In genomic region chr3:84505193-84505592, GRCm38 (mm10) we compare ENCODE assay signal across 22 mouse cellular contexts. TPM values are rescaled to one million over a fixed set of nuclear protein-coding genes. Genes with fewer than 3 reads are reported as not detected.
DNase-seq lines count a peak whose midpoint lies in the region; ATAC-seq and TF ChIP-seq lines count a peak whose summit lies in the region.
"Had no signal": no experiment of that assay in that cellular context is flagged by ENCODE, and none has a peak within 500 bp of the region (broad histone marks: within the 10 kb centered on the region; RNA-seq: fewer than 3 reads in every experiment).

No protein-coding gene starts in this region.

- no peak for TF ChIP-seq EP300 in liver, postnatal 0 days (IDR thresholded peaks at IDR 0.05; ENCODE audit: low read depth)

- no peak overlapping the region for H3K27ac ChIP-seq in liver, embryonic 12.5 days
- H3K27ac ChIP-seq in liver, postnatal 0 days (ENCODE audit: low read depth): no peak overlapping the region
- H3K27ac ChIP-seq in liver, embryonic 13.5 days: no peak overlapping the region
- H3K27ac ChIP-seq: embryonic facial prominence, embryonic 13.5 days; embryonic facial prominence, embryonic 15.5 days; forebrain, embryonic 10.5 days; forebrain, embryonic 12.5 days had no signal

- H3K27me3 ChIP-seq in liver, embryonic 12.5 days (replicated peaks): no peaks in the 10 kb centered on the region
- H3K27me3 ChIP-seq in liver, postnatal 0 days (ENCODE audit: insufficient read depth, low read length): no peaks in the 10 kb centered on the region
- no peaks in the 10 kb centered on the region for H3K27me3 ChIP-seq in liver, embryonic 13.5 days
- H3K27me3 ChIP-seq: embryonic facial prominence, embryonic 13.5 days; embryonic facial prominence, embryonic 15.5 days; forebrain, embryonic 12.5 days; Patski had no signal

- no peak overlapping the region for H3K4me2 ChIP-seq in liver, embryonic 12.5 days
- no peak overlapping the region for H3K4me2 ChIP-seq in liver, postnatal 0 days (ENCODE audit: low read depth, low read length)
- no peak overlapping the region for H3K4me2 ChIP-seq in liver, embryonic 13.5 days
- H3K4me2 ChIP-seq: embryonic facial prominence, embryonic 13.5 days; embryonic facial prominence, embryonic 15.5 days; forebrain, embryonic 12.5 days had no signal

- no peak overlapping the region for H3K4me3 ChIP-seq in liver, embryonic 12.5 days
- H3K4me3 ChIP-seq in liver, postnatal 0 days (ENCODE audit: low read depth, low read length): no peak overlapping the region
- H3K4me3 ChIP-seq in liver, embryonic 13.5 days (replicated peaks): no peak overlapping the region
- H3K4me3 ChIP-seq: embryonic facial prominence, embryonic 13.5 days; embryonic facial prominence, embryonic 15.5 days; erythroblast, embryonic 14.5 days; forebrain, embryonic 10.5 days; forebrain, embryonic 12.5 days had no signal

- no peaks in the 10 kb centered on the region for H3K9me3 ChIP-seq in liver, embryonic 12.5 days (replicated peaks)
- no peaks in the 10 kb centered on the region for H3K9me3 ChIP-seq in liver, postnatal 0 days (ENCODE audit: low read length)
- H3K9me3 ChIP-seq in liver, embryonic 13.5 days (replicated peaks): no peaks in the 10 kb centered on the region
- H3K9me3 ChIP-seq: embryonic facial prominence, embryonic 13.5 days; embryonic facial prominence, embryonic 15.5 days; forebrain, embryonic 10.5 days; forebrain, embryonic 12.5 days had no signal

- peaks cover 22% of the 10 kb centered on the region for H3K4me1 ChIP-seq in liver, embryonic 12.5 days
- H3K4me1 ChIP-seq in liver, postnatal 0 days (ENCODE audit: insufficient read depth): no peaks in the 10 kb centered on the region
- peaks cover 17% of the 10 kb centered on the region for H3K4me1 ChIP-seq in liver, embryonic 13.5 days (replicated peaks)

- no peak for DNase-seq in liver, postnatal 0 days
- DNase-seq in liver, embryonic 13.5 days: no peak
- DNase-seq in cerebellum, adult 18-20 months: no peak
- DNase-seq in adrenal gland, postnatal 4 days (ENCODE audit: low spot score in 2 of 2): no peak
- DNase-seq: adrenal gland, adult 8-10 months; adrenal gland, postnatal 14 days; adrenal gland, postnatal 36 days; cerebellum, adult 11 months; cerebellum, adult 2 months; cerebellum, adult 9-10 months; cerebellum, postnatal 10 days; cerebellum, postnatal 25 days had no signal

- H3K36me3 ChIP-seq in liver, embryonic 12.5 days: peaks cover 14% of the 10 kb centered on the region; the same call in 1 of the 2 replicates
- H3K36me3 ChIP-seq in liver, postnatal 0 days (replicated peaks; ENCODE audit: insufficient read depth, low read length): 0 out of 2 replicates have a peak, but pooled peaks cover 2% of the 10 kb centered on the region
- no peaks in the 10 kb centered on the region for H3K36me3 ChIP-seq in liver, embryonic 13.5 days

- no peak for TF ChIP-seq CTCF in liver, postnatal 0 days (IDR thresholded peaks at IDR 0.05; ENCODE audit: low read depth)

- 0 out of 2 replicates have a peak, but pooled peaks have one; percentile 37 for ATAC-seq in liver, embryonic 12.5 days
- ATAC-seq in liver, postnatal 0 days: no peak
- ATAC-seq in liver, embryonic 13.5 days (ENCODE audit: low read depth): peak; percentile 53; the same call in 1 of the 2 replicates
- ATAC-seq: activated CD4-positive, CD25-positive, alpha-beta regulatory T cell, adult 4 months; forebrain, embryonic 14.5 days; forebrain, embryonic 16.5 days; Patski had no signal

- no peak overlapping the region for H3K9ac ChIP-seq in liver, embryonic 12.5 days
- H3K9ac ChIP-seq in liver, postnatal 0 days (replicated peaks): no peak overlapping the region
- H3K9ac ChIP-seq in liver, embryonic 13.5 days: no peak overlapping the region
- H3K9ac ChIP-seq: embryonic facial prominence, embryonic 13.5 days; embryonic facial prominence, embryonic 15.5 days; forebrain, embryonic 12.5 days had no signal

- 39% methylated on average over 4 of the region's 4 CpGs for WGBS in liver, embryonic 12.5 days (ENCODE audit: insufficient replicate concordance)
- WGBS in liver, postnatal 0 days (ENCODE audit: insufficient replicate concordance): 55% methylated on average over 4 of the region's 4 CpGs
- 34% methylated on average over 4 of the region's 4 CpGs for WGBS in liver, embryonic 13.5 days (ENCODE audit: insufficient replicate concordance)

RNA-seq across cellular contexts. Expression of gene Fhdc1, which starts 25.0 kb away (rescaled TPM):
- 26.5 and 31.5 TPM in 2 replicates for polyA plus RNA-seq in liver, embryonic 12.5 days (2016; fragmentation: Nextera tagmentation; extraction: Ambion mirVana)
- 16.8 and 19.1 TPM in 2 replicates for polyA plus RNA-seq in liver, postnatal 0 days (2015; fragmentation: Nextera tagmentation; extraction: Ambion mirVana)
- polyA plus RNA-seq in liver, embryonic 13.5 days (2015; fragmentation: Nextera tagmentation; extraction: Ambion mirVana): 30.2 and 30.9 TPM in 2 replicates
- 10 to 100 TPM; 41.5 to 47.1 TPM for total RNA-seq in adrenal gland, postnatal 4 days (2021)
